Comparison of ENCODE assay signal across 19 mouse cellular contexts in genomic region chr19:10569627-10570026, GRCm38 (mm10).
"Had no signal": no experiment of that assay in that cellular context is flagged by ENCODE, and none has a peak within 500 bp of the region (broad histone marks: within the 10 kb centered on the region; RNA-seq: fewer than 3 reads in every experiment).

No protein-coding gene starts in this region.

- DNase-seq: lung, adult 18-20 months; lung, embryonic 14.5 days; lung, postnatal 14 days; lung, postnatal 4 days; midbrain, embryonic 14.5 days; retina, postnatal 1 day; right cerebral cortex, adult 18-20 months; right cerebral cortex, postnatal 25 days; right cerebral cortex, postnatal 4 days; spleen, adult 18-20 months; thymus, adult 2 months; thymus, postnatal 25 days; thymus, postnatal 4 days had no signal

- ATAC-seq: midbrain, embryonic 16.5 days had no signal

- H3K9me3 ChIP-seq: midbrain, embryonic 10.5 days; midbrain, embryonic 12.5 days; neural tube, embryonic 13.5 days; neural tube, embryonic 15.5 days had no signal

- H3K4me2 ChIP-seq: lung, embryonic 14.5 days; midbrain, embryonic 12.5 days; neural tube, embryonic 13.5 days; neural tube, embryonic 15.5 days had no signal

- H3K4me1 ChIP-seq: midbrain, embryonic 10.5 days; midbrain, embryonic 12.5 days; neural tube, embryonic 13.5 days; neural tube, embryonic 15.5 days had no signal

- H3K27ac ChIP-seq: midbrain, embryonic 10.5 days; midbrain, embryonic 12.5 days; neural tube, embryonic 13.5 days; neural tube, embryonic 15.5 days had no signal

- H3K4me3 ChIP-seq: midbrain, embryonic 10.5 days; midbrain, embryonic 12.5 days; myocyte; neural tube, embryonic 13.5 days; neural tube, embryonic 15.5 days had no signal

- H3K27me3 ChIP-seq: midbrain, embryonic 12.5 days; neural tube, embryonic 13.5 days; neural tube, embryonic 15.5 days had no signal

- H3K9ac ChIP-seq: lung, embryonic 14.5 days; midbrain, embryonic 12.5 days; neural tube, embryonic 13.5 days; neural tube, embryonic 15.5 days had no signal
